Mouse (Mus musculus) liver, adult 2 months (tissue): ENCODE measurements around the gene Itpkc. TPM values are rescaled to one million over a fixed set of nuclear protein-coding genes. Genes with fewer than 3 reads are reported as not detected.

ENCODE experiments used
- DNase-seq: peaks from one replicate; pipeline ENCODE4 v3.0.0-alpha.2; 2011; ENCODE audit warnings: low read depth, low spot score; ENCODE audit errors: extremely low read depth
- H3K27ac ChIP-seq: fragments of 200-500 bp; replicated peaks from 2 replicates; pipeline ENCODE4 v1.5.1; 2012; ENCODE audit warnings: low read depth, mild to moderate bottlenecking, control low read depth, inconsistent platforms, low read length; ENCODE audit not compliant: insufficient read depth
- H3K27me3 ChIP-seq: fragments of 200-500 bp; 2 replicates; pipeline ENCODE4 v1.6.1; 2012; ENCODE audit warnings: mild to moderate bottlenecking, moderate library complexity, low read length, inconsistent platforms; ENCODE audit not compliant: control insufficient read depth, insufficient read depth
- H3K36me3 ChIP-seq: fragments of 200-500 bp; 2 replicates; pipeline ENCODE4 v1.6.1; 2012; ENCODE audit warnings: low read length, inconsistent platforms; ENCODE audit not compliant: control insufficient read depth, insufficient read depth
- H3K4me1 ChIP-seq: fragments of 200-500 bp; 2 replicates; pipeline ENCODE4 v1.6.1; 2011; ENCODE audit warnings: low read length; ENCODE audit not compliant: control insufficient read depth, insufficient read depth
- H3K4me3 ChIP-seq: fragments of 200-500 bp; 2 replicates; pipeline ENCODE4 v1.5.1; 2011; ENCODE audit warnings: low read depth, mild to moderate bottlenecking, control low read depth, low read length, moderate library complexity; ENCODE audit not compliant: insufficient read depth
- H3K79me2 ChIP-seq: fragments of 200-500 bp; 2 replicates; pipeline ENCODE4 v1.6.1; 2012; ENCODE audit warnings: inconsistent platforms, mild to moderate bottlenecking, low read length, moderate library complexity; ENCODE audit not compliant: control insufficient read depth, insufficient read depth
- H3K9ac ChIP-seq: fragments of 200-500 bp; 2 replicates; pipeline ENCODE4 v1.6.1; 2012; ENCODE audit warnings: low read depth, mild to moderate bottlenecking, control low read depth, inconsistent platforms, low read length
- CTCF ChIP-seq: fragments of 200-500 bp; IDR thresholded peaks from 2 replicates; pipeline ENCODE4 v1.5.1; 2011; ENCODE audit warnings: low read depth, low read length, control low read depth
- POLR2A ChIP-seq: fragments of 200-500 bp; IDR thresholded peaks from 2 replicates; pipeline ENCODE4 v1.6.1; 2011; ENCODE audit warnings: low read length, control low read depth; ENCODE audit not compliant: insufficient read depth; ENCODE audit errors: extremely low read depth
- WGBS: fragments of 180-500 bp; shearing (Covaris S2); methylation state at CpG from one replicate; pipeline ENCODE4 v1.1.7; 2018; 5-methylcytosine and 5-hydroxymethylcytosine counted together
- polyA plus RNA-seq: library from polyadenylated mRNA; depleted of rRNA; stranded (reverse); fragments of >200 nt; gene quantifications from 2 replicates; pipeline ENCODE4 v1.2.3, GENCODE M21; 2012; rRNA removed
- total RNA-seq: library from RNA; depleted of rRNA; stranded (reverse); fragments of >200 nt; gene quantifications from 2 replicates; pipeline ENCODE4 v1.2.3, GENCODE M21; 2014; rRNA removed

Itpkc gene
- total RNA-seq (3.5 and 6.0 TPM in 2 replicates), polyA plus RNA-seq (4.0 and 5.8 TPM in 2 replicates)

GRCm38 (mm10) chr7:27228281-27228821 lies at the start of gene Itpkc:
Gene Itpkc, minus strand, starts transcription at chr7:27228661.
- peak; percentile 90 for DNase-seq
- peaks cover 27% of the 10 kb centered on the region for H3K4me1 ChIP-seq
- H3K9ac ChIP-seq: peak within 1 kb of the TSS; percentile 86
- no peaks in the 10 kb centered on the region for H3K36me3 ChIP-seq
- 1% methylated on average over 48 of the region's 49 CpGs for WGBS
- peaks cover 34% of the 10 kb centered on the region for H3K79me2 ChIP-seq
- peak within 1 kb of the TSS; percentile 89 for H3K27ac ChIP-seq
- peak within 1 kb of the TSS; percentile 73 for H3K4me3 ChIP-seq
- TF ChIP-seq POLR2A (peak; percentile 86), CTCF (no peak)
- no peaks in the 10 kb centered on the region for H3K27me3 ChIP-seq

- no peak overlapping the region for H3K9ac ChIP-seq
- no peak overlapping the region for H3K4me3 ChIP-seq
- no peak for DNase-seq
- H3K27me3 ChIP-seq: no peaks in the 10 kb centered on the region
- TF ChIP-seq POLR2A: no peak
- peak; percentile 35; the same call in 1 of the 2 replicates for TF ChIP-seq CTCF
- H3K4me1 ChIP-seq: no peaks in the 10 kb centered on the region
- 86% methylated on average over 3 of the region's 3 CpGs for WGBS
- no peaks in the 10 kb centered on the region for H3K36me3 ChIP-seq
- H3K79me2 ChIP-seq: no peaks in the 10 kb centered on the region
- no peak overlapping the region for H3K27ac ChIP-seq
These were observed 48.7 kb upstream of the Itpkc start for GRCm38 (mm10) chr7:27277191-27277590.

GRCm38 (mm10) chr7:27276021-27276420 lies 47.6 kb upstream of the Itpkc start:
- H3K27me3 ChIP-seq: no peaks in the 10 kb centered on the region
- no peak overlapping the region for H3K4me3 ChIP-seq
- DNase-seq: no peak
- WGBS: 77% methylated on average over 7 of the region's 7 CpGs
- H3K79me2 ChIP-seq: no peaks in the 10 kb centered on the region
- no peaks in the 10 kb centered on the region for H3K4me1 ChIP-seq
- TF ChIP-seq POLR2A: no peak
- no peak for TF ChIP-seq CTCF
- no peak overlapping the region for H3K27ac ChIP-seq
- H3K9ac ChIP-seq: no peak overlapping the region
- H3K36me3 ChIP-seq: no peaks in the 10 kb centered on the region

GRCm38 (mm10) chr7:27274916-27275315 lies 46.5 kb upstream of the Itpkc start:
- Histone ChIP-seq H3K4me3 (no peak overlapping the region), H3K4me1 (no peaks in the 10 kb centered on the region), H3K36me3 (no peaks in the 10 kb centered on the region), H3K27me3 (no peaks in the 10 kb centered on the region), H3K9ac (no peak overlapping the region), H3K27ac (no peak overlapping the region), H3K79me2 (no peaks in the 10 kb centered on the region)
- WGBS: 92% methylated on average over 4 of the region's 4 CpGs
- no peak for DNase-seq
- no peak for TF ChIP-seq CTCF
- TF ChIP-seq POLR2A: no peak

GRCm38 (mm10) chr7:27273739-27274351 lies 45.4 kb upstream of the Itpkc start:
- DNase-seq: no peak
- H3K4me1 ChIP-seq: no peaks in the 10 kb centered on the region
- peak overlapping the region; percentile 6; the same call in 1 of the 2 replicates for H3K4me3 ChIP-seq
- no peaks in the 10 kb centered on the region for H3K27me3 ChIP-seq
- H3K9ac ChIP-seq: no peak overlapping the region
- no peaks in the 10 kb centered on the region for H3K36me3 ChIP-seq
- 65% methylated on average over 32 of the region's 32 CpGs for WGBS
- H3K79me2 ChIP-seq: no peaks in the 10 kb centered on the region
- no peak for TF ChIP-seq POLR2A
- TF ChIP-seq CTCF: peak; percentile 62
- no peak overlapping the region for H3K27ac ChIP-seq

- Histone ChIP-seq H3K79me2 (no peaks in the 10 kb centered on the region), H3K36me3 (no peaks in the 10 kb centered on the region), H3K4me3 (no peak overlapping the region), H3K27ac (no peak overlapping the region), H3K9ac (no peak overlapping the region), H3K27me3 (no peaks in the 10 kb centered on the region), H3K4me1 (no peaks in the 10 kb centered on the region)
- no peak for DNase-seq
- WGBS: 93% methylated on average over 8 of the region's 8 CpGs
- TF ChIP-seq POLR2A (no peak), CTCF (peak; percentile 17; the same call in 1 of the 2 replicates)
These were observed 43.0 kb upstream of the Itpkc start for GRCm38 (mm10) chr7:27271423-27271822.
